Mouse (Mus musculus): Measurements from ENCODE around the gene Btbd3. TPM values are rescaled to one million over a fixed set of nuclear protein-coding genes. Genes with fewer than 3 reads are reported as not detected.
A peak's percentile ranks its signal among the peaks of the same experiment; 100 is the strongest.

The Btbd3 gene
- polyA plus RNA-seq, 1 experiment from 2014 or later: 2.2 TPM

DNA sequence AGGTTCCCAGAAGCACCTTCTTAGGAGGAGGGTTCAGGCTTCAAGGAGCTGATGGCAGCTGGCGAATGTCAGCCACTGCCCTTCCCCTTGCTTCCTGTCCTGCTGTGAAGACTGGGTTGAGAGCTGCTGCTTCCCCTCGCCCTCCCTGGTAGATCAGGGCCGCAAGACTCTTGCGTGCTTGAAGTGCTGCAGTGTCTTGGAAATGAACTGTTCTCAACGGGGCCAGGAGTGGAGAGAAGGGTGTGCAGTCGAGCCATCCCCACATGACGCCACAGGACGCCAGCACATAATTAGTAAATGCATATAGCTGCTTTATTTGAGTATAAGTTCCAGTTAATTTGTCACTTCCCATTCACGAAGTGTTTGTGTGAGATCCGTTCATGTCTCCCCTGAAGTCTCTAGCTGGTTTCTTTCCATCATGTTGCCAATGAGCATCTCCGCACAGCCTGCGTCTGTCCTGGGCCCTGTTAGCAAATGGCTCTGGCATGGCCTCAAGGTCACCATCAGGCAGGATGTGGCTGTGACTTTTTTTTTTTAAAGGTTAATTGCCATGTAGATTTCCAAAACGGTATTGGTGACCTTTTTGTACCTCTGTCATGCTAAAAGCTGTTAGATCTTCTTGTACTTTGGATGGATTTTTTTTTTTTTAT is 9.1 kb downstream of the Btbd3 start:
- Histone ChIP-seq H3K4me2 (ENCODE audit: low read depth, low read length) (no peak overlapping the region), H3K36me3 (replicated peaks; ENCODE audit: insufficient read depth, low read length) (no peaks in the 10 kb centered on the region), H3K27me3 (ENCODE audit: insufficient read depth, low read length) (no peaks in the 10 kb centered on the region), H3K9me3 (ENCODE audit: low read length) (no peaks in the 10 kb centered on the region), H3K4me1 (ENCODE audit: insufficient read depth) (peaks cover 15% of the 10 kb centered on the region), H3K27ac (ENCODE audit: low read depth) (no peak overlapping the region), H3K9ac (replicated peaks) (no peak overlapping the region), H3K4me3 (ENCODE audit: low read depth, low read length) (no peak overlapping the region)
- TF ChIP-seq CTCF (IDR thresholded peaks at IDR 0.05; ENCODE audit: low read depth) (no peak), EP300 (IDR thresholded peaks at IDR 0.05; ENCODE audit: low read depth) (no peak)
- WGBS (ENCODE audit: insufficient replicate concordance): 26% methylated on average over 13 of the region's 13 CpGs
- DNase-seq (no peak), ATAC-seq (no peak)

DNA sequence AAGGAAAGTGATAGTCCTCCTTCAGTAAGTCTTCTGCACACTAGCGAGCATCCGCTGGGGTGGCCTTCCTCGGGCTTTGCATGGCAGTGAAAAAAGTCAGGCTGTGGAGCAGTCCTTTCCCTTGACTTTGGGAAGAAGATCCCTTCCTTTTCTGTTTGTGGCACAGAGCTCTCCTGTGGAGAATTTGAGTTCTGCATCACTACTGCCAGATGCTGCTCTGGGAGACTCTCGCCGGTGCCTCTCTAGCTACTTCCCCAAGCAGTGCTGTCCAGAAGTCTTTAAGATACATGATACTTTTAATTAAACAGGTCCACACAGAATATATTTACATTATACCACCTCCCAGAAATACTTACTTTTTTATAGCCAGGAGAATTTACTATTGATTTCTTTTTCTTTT is 10.3 kb downstream of the Btbd3 start:
- H3K4me1 ChIP-seq (ENCODE audit: insufficient read depth): peaks cover 12% of the 10 kb centered on the region; the same call in 1 of the 2 replicates
- no peak overlapping the region for H3K4me2 ChIP-seq (ENCODE audit: low read depth, low read length)
- WGBS (ENCODE audit: insufficient replicate concordance): 42% methylated on average over 5 of the region's 5 CpGs
- no peak overlapping the region for H3K9ac ChIP-seq (replicated peaks)
- no peaks in the 10 kb centered on the region for H3K9me3 ChIP-seq (ENCODE audit: low read length)
- H3K4me3 ChIP-seq (ENCODE audit: low read depth, low read length): no peak overlapping the region
- no peak for DNase-seq
- H3K36me3 ChIP-seq (replicated peaks; ENCODE audit: insufficient read depth, low read length): no peaks in the 10 kb centered on the region
- no peaks in the 10 kb centered on the region for H3K27me3 ChIP-seq (ENCODE audit: insufficient read depth, low read length)
- TF ChIP-seq EP300 (IDR thresholded peaks at IDR 0.05; ENCODE audit: low read depth) (no peak), CTCF (IDR thresholded peaks at IDR 0.05; ENCODE audit: low read depth) (no peak)
- H3K27ac ChIP-seq (ENCODE audit: low read depth): no peak overlapping the region
- ATAC-seq: no peak

DNA sequence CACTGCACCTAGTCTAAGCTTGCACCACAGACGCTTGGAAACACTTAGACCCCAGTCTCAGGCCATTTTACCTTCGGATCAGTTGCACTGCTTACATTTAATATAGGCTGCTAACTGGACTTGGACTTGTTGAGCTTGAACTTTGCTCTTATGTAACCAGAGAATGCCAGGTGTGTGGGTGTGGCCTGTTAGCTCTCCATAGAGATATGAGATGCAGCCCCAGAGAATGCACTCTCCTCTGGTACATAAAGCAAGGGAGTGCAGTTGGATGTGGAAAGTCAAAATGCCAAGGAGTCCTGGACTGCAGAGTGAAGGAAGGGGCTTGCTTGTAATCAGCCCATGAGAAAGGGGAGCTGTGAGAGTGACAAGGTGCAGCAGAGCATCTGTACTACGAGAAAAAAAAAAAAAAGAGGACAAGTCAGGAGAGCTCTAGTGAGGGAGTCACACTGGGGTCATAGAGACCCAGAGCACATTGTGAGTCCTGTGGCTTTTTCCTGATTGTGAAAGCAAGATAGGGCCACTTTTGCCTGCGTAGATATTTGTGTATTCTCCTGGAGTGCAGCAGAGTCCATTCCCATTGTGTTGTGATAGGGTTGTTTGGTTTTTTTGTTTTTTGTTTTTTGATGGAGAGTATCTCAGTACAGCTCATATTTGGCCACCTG is 11.6 kb downstream of the Btbd3 start:
- Histone ChIP-seq H3K4me1 (ENCODE audit: insufficient read depth) (peaks cover 9% of the 10 kb centered on the region), H3K4me3 (ENCODE audit: low read depth, low read length) (no peak overlapping the region), H3K27me3 (ENCODE audit: insufficient read depth, low read length) (no peaks in the 10 kb centered on the region), H3K9me3 (ENCODE audit: low read length) (no peaks in the 10 kb centered on the region), H3K36me3 (replicated peaks; ENCODE audit: insufficient read depth, low read length) (no peaks in the 10 kb centered on the region), H3K4me2 (ENCODE audit: low read depth, low read length) (no peak overlapping the region), H3K9ac (replicated peaks) (no peak overlapping the region), H3K27ac (ENCODE audit: low read depth) (no peak overlapping the region)
- WGBS (ENCODE audit: insufficient replicate concordance): 39% methylated on average over 4 of the region's 4 CpGs
- ATAC-seq (peak; percentile 60), DNase-seq (no peak)
- TF ChIP-seq CTCF (IDR thresholded peaks at IDR 0.05; ENCODE audit: low read depth): no peak
- TF ChIP-seq EP300 (IDR thresholded peaks at IDR 0.05; ENCODE audit: low read depth): no peak

DNA sequence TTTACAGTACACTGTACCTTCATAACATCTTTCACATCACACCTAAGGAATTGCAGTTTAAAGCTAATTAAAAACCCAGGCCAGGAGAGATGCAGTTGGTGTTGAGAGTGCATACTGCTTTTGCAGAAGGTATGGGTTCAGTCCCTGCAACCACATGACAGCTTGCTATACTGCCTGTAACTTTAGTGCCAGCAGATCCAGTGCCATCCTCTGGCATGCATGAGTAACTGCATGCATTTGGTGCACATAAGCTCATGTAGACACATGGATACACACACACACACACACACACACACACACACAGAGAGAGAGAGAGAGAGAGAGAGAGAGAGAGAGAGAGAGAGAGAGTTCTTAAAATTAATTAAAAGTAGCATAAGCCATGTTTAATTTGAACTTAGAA is 13.0 kb downstream of the Btbd3 start:
- no peak overlapping the region for H3K4me3 ChIP-seq (ENCODE audit: low read depth, low read length)
- H3K36me3 ChIP-seq (replicated peaks; ENCODE audit: insufficient read depth, low read length): no peaks in the 10 kb centered on the region
- peaks cover 16% of the 10 kb centered on the region; the same call in 1 of the 2 replicates for H3K4me1 ChIP-seq (ENCODE audit: insufficient read depth)
- no peak overlapping the region for H3K4me2 ChIP-seq (ENCODE audit: low read depth, low read length)
- H3K27me3 ChIP-seq (ENCODE audit: insufficient read depth, low read length): no peaks in the 10 kb centered on the region
- TF ChIP-seq CTCF (IDR thresholded peaks at IDR 0.05; ENCODE audit: low read depth) (no peak), EP300 (IDR thresholded peaks at IDR 0.05; ENCODE audit: low read depth) (no peak)
- H3K27ac ChIP-seq (ENCODE audit: low read depth): no peak overlapping the region
- ATAC-seq (no peak), DNase-seq (no peak)
- no peaks in the 10 kb centered on the region for H3K9me3 ChIP-seq (ENCODE audit: low read length)
- no peak overlapping the region for H3K9ac ChIP-seq (replicated peaks)

DNA sequence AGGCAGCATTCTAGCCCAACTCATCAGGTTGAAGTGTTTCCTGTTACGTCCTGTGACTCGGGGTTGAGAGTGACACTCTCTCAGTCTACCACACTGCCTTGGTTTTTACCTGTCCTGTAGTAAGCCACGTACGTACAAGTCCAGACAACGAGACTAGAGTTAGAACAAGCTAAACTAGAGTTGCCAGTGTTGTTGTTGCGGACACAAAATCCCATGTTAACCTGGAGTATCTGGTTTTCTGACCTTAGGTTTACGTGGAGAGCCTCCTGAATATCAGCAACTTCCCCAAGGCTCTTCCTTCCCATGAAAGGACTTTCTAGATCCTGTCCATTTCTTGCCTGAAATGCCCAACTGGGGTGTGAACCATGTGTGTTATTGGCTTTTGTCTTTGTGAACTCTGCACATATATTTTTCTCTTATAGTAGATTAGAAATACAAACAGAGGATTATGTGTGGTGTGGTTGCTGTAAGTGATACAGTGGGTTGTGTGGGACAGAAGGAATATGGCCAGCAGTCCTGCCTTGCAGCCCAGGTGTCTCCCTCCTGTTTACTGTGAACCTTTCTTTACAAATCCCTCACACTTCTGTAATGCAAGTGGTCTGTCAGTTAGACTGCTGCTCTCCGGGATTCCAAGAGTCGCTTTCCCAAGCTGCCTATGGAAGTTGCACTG is 17.2 kb downstream of the Btbd3 start:
- Histone ChIP-seq H3K9me3 (ENCODE audit: low read length) (no peaks in the 10 kb centered on the region), H3K36me3 (replicated peaks; ENCODE audit: insufficient read depth, low read length) (no peaks in the 10 kb centered on the region), H3K9ac (replicated peaks) (no peak overlapping the region), H3K4me2 (ENCODE audit: low read depth, low read length) (no peak overlapping the region), H3K4me1 (ENCODE audit: insufficient read depth) (peaks cover 12% of the 10 kb centered on the region; the same call in 1 of the 2 replicates), H3K4me3 (ENCODE audit: low read depth, low read length) (no peak overlapping the region), H3K27ac (ENCODE audit: low read depth) (no peak overlapping the region), H3K27me3 (ENCODE audit: insufficient read depth, low read length) (no peaks in the 10 kb centered on the region)
- ATAC-seq (no peak), DNase-seq (no peak)
- TF ChIP-seq CTCF (IDR thresholded peaks at IDR 0.05; ENCODE audit: low read depth): no peak
- no peak for TF ChIP-seq EP300 (IDR thresholded peaks at IDR 0.05; ENCODE audit: low read depth)
- WGBS (ENCODE audit: insufficient replicate concordance): 73% methylated on average over 9 of the region's 9 CpGs

DNA sequence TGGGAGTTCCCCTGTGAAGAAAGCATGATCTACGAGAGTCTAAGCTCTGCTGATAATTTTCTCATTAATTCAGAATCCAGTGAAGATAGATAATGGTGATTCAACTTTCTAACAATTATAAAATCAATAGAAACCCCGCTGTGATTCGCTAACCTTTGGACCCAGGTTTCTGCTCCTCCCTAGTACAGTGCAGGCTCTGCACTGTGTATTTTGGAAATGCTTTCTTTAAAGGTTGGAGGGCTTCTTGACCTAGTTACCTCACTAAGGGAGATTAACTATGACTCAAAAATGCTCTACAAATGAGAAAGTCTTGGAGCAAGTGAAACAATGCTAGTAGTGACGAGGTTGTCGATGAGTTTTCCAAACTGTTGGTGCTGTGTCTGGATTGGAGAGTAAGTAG is 17.7 kb downstream of the Btbd3 start:
- no peak overlapping the region for H3K9ac ChIP-seq (replicated peaks)
- peaks cover 12% of the 10 kb centered on the region; the same call in 1 of the 2 replicates for H3K4me1 ChIP-seq (ENCODE audit: insufficient read depth)
- 68% methylated on average over 5 of the region's 5 CpGs for WGBS (ENCODE audit: insufficient replicate concordance)
- no peak overlapping the region for H3K4me2 ChIP-seq (ENCODE audit: low read depth, low read length)
- H3K36me3 ChIP-seq (replicated peaks; ENCODE audit: insufficient read depth, low read length): no peaks in the 10 kb centered on the region
- no peaks in the 10 kb centered on the region for H3K27me3 ChIP-seq (ENCODE audit: insufficient read depth, low read length)
- ATAC-seq (no peak), DNase-seq (no peak)
- no peak overlapping the region for H3K4me3 ChIP-seq (ENCODE audit: low read depth, low read length)
- no peak overlapping the region for H3K27ac ChIP-seq (ENCODE audit: low read depth)
- H3K9me3 ChIP-seq (ENCODE audit: low read length): no peaks in the 10 kb centered on the region
- TF ChIP-seq CTCF (IDR thresholded peaks at IDR 0.05; ENCODE audit: low read depth) (no peak), EP300 (IDR thresholded peaks at IDR 0.05; ENCODE audit: low read depth) (no peak)

Data from liver, postnatal 0 days (tissue).